Mouse (Mus musculus) megakaryocyte, embryonic 14.5 days (primary cell): ENCODE results near the gene Popdc3.

Experiments
- FLI1 ChIP-seq: IDR thresholded peaks from 2 replicates; pipeline ENCODE4 v1.6.1; 2012; ENCODE audit warnings: low read length, inconsistent platforms, mixed read lengths
- GATA1 ChIP-seq: IDR thresholded peaks from 3 replicates; pipeline ENCODE4 v1.6.1; 2012; ENCODE audit warnings: mixed read lengths, low read length, inconsistent platforms, borderline replicate concordance

DNA sequence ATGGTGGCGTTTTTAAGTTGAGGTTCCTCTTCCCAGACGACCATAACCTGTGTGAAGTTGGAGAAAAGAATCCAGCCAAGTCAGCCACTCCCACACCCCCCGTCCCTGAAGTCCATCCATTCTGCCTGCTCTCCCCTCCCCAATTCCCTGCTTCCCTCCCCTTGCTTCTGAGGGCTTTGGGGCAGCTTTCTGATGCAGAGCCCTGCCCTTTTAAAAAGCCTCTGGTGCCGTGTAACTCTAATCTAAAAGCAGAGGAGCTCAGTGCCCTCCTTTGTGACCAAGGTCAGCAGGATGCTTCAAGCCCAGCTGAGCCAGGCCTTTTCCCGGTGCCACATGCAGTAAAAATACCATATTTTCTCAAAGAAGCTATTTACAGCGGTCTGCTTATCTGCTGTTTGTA, 31.1 kb upstream of the Popdc3 start:
- TF ChIP-seq GATA1: no peak
- TF ChIP-seq FLI1: no peak
